Mouse (Mus musculus): Measurements from ENCODE around the gene Gstz1.
"Not testable (repeated sequence)": the region's sequence is repeated elsewhere in the genome, so short reads cannot be mapped to it uniquely, and the experiment has no call there.

The Gstz1 gene

GRCm38 (mm10) chr12:87146966-87147365 lies at the start of gene Gstz1:
Gene Gstz1 (plus strand): TSS chr12:87147165.
- peak; percentile 84 for DNase-seq (ENCODE audit: low spot score)

- no peak for DNase-seq (ENCODE audit: low spot score)
Measured at GRCm38 (mm10) chr12:87100331-87100730, 46.6 kb upstream of the Gstz1 start.

GRCm38 (mm10) chr12:87102165-87102631 lies 44.8 kb upstream of the Gstz1 start, which contains the start of gene Ngb:
Gene Ngb (minus strand): TSS chr12:87102539.
- DNase-seq (ENCODE audit: low spot score), result no peak

GRCm38 (mm10) chr12:87103471-87103870 lies 43.5 kb upstream of the Gstz1 start:
- no peak for DNase-seq (ENCODE audit: low spot score)

- no peak for DNase-seq (ENCODE audit: low spot score)
Measured at GRCm38 (mm10) chr12:87104796-87105195, 42.2 kb upstream of the Gstz1 start.

- no peak for DNase-seq (ENCODE audit: low spot score)
Measured at GRCm38 (mm10) chr12:87107357-87107977, 39.5 kb upstream of the Gstz1 start.

- DNase-seq (ENCODE audit: low spot score), result no peak
Measured at GRCm38 (mm10) chr12:87121918-87122589, 24.9 kb upstream of the Gstz1 start.

- DNase-seq (ENCODE audit: low spot score), result no peak
Measured at GRCm38 (mm10) chr12:87127256-87127655, 19.7 kb upstream of the Gstz1 start.

GRCm38 (mm10) chr12:87130224-87130623 lies 16.7 kb upstream of the Gstz1 start:
- no peak for DNase-seq (ENCODE audit: low spot score)

GRCm38 (mm10) chr12:87131181-87131580 lies 15.8 kb upstream of the Gstz1 start:
- DNase-seq (ENCODE audit: low spot score), result no peak

- no peak for DNase-seq (ENCODE audit: low spot score)
Measured at GRCm38 (mm10) chr12:87131619-87132018, 15.3 kb upstream of the Gstz1 start.

GRCm38 (mm10) chr12:87132210-87132609 lies 14.8 kb upstream of the Gstz1 start:
- no peak for DNase-seq (ENCODE audit: low spot score)

GRCm38 (mm10) chr12:87132784-87133183 lies 14.2 kb upstream of the Gstz1 start:
- no peak for DNase-seq (ENCODE audit: low spot score)

- DNase-seq (ENCODE audit: low spot score), result no peak
Measured at GRCm38 (mm10) chr12:87137439-87138341, 9.3 kb upstream of the Gstz1 start.

GRCm38 (mm10) chr12:87138342-87138701 lies 8.6 kb upstream of the Gstz1 start:
- no peak for DNase-seq (ENCODE audit: low spot score)

GRCm38 (mm10) chr12:87138768-87139167 lies 8.2 kb upstream of the Gstz1 start:
- DNase-seq (ENCODE audit: low spot score), result no peak

GRCm38 (mm10) chr12:87142156-87142555 lies 4.8 kb upstream of the Gstz1 start:
- no peak for DNase-seq (ENCODE audit: low spot score)

- DNase-seq (ENCODE audit: low spot score), result peak; percentile 83
Measured at GRCm38 (mm10) chr12:87147395-87148089, 577 bp downstream of the Gstz1 start, which contains the start of gene Pomt2. Gene Pomt2 (minus strand): TSS chr12:87147968.

GRCm38 (mm10) chr12:87148136-87148535 lies 1.2 kb downstream of the Gstz1 start:
- no peak for DNase-seq (ENCODE audit: low spot score)

GRCm38 (mm10) chr12:87149471-87149870 lies 2.5 kb downstream of the Gstz1 start:
- DNase-seq (ENCODE audit: low spot score), result no peak

- DNase-seq (ENCODE audit: low spot score), result not testable (repeated sequence)
Measured at GRCm38 (mm10) chr12:87154448-87154847, 7.5 kb downstream of the Gstz1 start.

GRCm38 (mm10) chr12:87157361-87157760 lies 10.4 kb downstream of the Gstz1 start:
- no peak for DNase-seq (ENCODE audit: low spot score)
